Mouse (Mus musculus): ENCODE data around the gene Tbcd.

Gene Tbcd

GRCm38 (mm10) chr11:121536528-121536927 is 84.8 kb downstream of the Tbcd start:
- no peak for DNase-seq (ENCODE audit: low read depth)

DNA sequence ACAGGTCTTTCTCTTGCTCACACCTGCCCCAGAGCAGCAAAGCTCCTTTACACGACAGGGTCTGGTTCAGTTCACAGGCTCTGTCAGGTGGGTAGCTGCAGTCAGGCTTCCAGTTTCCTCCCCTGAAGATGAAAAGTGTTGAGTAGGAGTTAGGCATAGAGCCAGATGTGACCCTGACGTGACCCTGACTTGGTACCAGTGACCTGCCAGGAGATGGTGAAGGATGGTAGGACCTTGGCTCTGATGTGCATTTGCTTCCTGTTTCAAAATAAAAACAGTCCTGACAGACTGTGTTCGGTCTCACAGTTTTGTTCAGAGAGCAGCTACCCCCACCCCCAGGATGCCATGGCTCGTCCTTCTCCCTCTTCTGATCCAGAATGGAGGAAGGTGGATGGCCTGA is 90.7 kb downstream of the Tbcd start:
- no peak for DNase-seq (ENCODE audit: low read depth)

DNA sequence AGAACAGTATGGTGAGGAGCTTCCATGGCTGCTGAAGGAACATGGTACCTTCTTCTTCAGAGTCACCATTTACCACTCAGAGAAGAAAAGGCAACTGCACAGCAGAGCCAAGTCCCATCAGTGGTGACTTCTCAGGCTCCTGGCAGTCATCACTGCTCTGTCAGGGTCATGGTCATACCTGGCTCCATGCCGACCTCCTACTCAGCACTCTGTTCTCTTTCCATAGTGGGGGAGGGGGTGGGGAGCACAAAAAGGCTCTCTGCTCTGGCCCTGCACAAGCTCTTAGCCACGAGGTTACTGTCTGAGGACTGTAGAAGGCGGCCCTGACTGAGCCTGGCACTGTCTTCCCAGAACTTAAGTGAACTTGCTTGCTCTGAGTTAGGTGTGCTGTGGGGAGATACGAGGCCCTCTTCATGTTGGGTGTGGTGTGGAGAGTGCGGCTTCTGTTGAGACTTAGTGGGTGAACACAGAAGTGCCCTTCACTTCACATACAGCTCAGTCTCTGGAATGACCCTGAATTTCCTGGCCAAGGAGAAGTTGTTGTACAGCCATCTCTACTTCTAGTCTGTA is 91.6 kb downstream of the Tbcd start:
- no peak for DNase-seq (ENCODE audit: low read depth)

GRCm38 (mm10) chr11:121543922-121544321 is 92.2 kb downstream of the Tbcd start:
- DNase-seq (ENCODE audit: low read depth), result no peak

DNA sequence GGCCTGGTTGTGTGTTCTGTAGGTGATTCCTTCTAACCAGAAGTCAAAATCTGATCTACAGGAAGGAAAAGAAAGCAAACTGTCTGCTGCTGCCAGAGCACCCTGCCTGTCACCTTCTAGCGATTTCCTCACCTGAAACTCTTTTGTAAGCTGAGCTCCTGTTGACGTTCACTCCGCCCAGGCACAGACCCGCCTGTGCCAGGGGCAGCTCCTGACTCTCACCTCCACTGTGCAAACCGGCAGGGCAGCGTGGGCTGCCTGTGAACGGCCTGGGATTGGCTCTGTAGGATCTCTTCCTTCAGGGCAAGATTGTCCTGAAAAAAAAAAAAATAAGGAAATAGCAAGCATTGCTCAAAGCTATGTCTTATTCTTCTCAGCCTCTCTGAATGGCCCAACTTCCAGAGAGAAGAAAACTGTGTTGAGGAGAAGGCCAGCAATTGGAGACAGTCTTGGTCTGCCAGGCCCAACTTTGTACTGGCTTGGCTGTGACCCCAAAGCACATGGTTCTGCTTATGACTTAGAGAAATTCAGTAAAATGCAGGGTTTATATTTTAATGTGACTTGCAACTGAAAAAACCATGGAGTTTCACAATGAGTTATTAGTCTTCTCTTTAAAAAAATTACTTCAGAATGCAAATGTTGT is 93.1 kb downstream of the Tbcd start:
- no peak for DNase-seq (ENCODE audit: low read depth)

DNA sequence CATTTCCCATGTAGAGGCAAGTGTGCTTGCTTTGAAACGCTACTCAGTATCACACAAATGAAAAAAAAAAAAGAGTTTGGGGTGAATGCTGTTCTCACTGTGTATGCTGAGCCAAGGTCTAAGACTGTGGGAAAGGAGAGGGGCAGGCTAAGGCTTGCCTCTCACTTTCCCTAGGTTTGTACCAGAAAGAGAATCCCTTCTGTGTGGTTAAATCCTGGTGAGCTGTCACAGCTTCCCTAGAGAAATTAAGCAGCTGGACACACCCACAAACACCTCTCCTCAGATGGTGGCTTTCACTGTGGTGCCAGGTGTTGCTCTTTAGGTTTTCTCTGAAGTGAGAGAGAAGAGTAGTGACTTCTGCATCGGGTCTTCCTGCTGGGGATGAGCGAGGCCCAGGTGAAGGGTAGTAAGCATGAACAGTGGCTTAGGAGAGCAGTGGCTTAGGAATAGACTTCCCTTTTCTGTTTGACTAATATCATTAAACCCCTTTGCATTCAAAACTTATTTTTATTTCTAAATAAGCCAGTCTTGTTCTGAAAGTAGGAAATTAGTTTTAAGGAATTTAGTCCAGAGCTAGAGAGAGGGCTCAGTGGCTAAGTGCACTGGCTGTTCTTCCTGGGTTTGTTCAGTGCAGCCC is 93.8 kb downstream of the Tbcd start:
- no peak for DNase-seq (ENCODE audit: low read depth)

DNA sequence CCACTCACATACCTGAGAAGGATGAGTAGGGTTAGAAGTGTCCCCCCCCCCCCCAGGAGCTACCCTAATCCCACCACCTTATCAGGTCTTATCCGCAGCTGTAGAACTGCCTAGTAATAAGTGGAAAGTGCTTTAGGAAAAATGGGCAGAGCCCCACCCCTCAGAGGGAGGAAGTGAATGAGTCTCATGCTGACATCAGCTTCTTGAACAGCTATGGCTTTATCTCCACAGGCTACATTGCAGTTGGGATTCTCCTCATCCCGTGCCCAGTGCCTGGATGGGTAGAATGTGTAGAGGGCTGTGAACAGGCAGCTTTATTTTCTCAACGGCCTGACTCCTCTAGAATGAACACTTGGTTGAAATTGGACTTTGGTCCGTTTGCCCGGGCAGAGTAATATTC is 95.5 kb downstream of the Tbcd start:
- no peak for DNase-seq (ENCODE audit: low read depth)

GRCm38 (mm10) chr11:121547925-121548324 is 96.2 kb downstream of the Tbcd start:
- DNase-seq (ENCODE audit: low read depth), result no peak

DNA sequence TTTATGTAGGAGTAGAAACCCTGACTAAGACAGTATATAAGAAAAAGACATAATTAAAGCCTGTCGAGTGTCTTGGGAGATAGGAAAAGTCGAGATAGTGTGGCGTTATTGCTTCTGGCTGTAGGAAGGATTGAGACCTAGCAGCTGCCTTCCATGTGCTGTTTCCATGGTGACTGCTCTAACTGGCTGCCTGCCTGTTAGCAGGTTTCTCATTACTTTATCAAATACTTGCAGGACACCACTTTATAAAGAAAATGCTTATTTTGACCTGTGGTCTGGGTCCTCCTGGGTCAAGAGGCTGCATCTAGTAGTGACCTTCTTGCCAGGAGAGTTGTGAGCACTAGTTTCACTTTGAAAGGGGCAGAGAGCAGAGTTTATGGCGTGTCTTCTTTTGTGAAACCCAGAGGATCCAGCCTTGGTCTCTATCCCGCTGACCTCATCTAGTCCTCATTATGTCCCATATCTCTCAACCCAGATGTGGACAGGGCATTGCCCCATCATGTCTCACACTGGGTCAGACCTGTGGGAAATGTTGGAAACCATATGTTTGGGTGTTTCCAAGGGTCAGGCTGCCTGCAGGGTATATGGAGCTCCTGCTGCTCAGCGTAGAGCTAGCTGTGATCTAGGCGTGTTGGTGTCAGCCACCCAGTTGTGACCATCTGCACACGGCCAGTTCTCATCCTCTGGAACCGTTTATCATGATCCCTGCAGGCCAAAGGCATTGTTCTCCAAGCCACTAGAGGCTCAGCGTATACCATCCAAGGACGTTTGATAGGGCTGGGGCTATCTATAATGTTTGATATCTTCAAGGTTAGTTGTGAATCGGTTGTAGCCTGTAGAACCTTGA is 97.5 kb downstream of the Tbcd start:
- DNase-seq (ENCODE audit: low read depth), result no peak

- no peak for DNase-seq (ENCODE audit: low read depth)
Observed at GRCm38 (mm10) chr11:121549843-121550647, 98.3 kb downstream of the Tbcd start.

GRCm38 (mm10) chr11:121551206-121551799 is 99.6 kb downstream of the Tbcd start:
- DNase-seq (ENCODE audit: low read depth), result no peak

DNA sequence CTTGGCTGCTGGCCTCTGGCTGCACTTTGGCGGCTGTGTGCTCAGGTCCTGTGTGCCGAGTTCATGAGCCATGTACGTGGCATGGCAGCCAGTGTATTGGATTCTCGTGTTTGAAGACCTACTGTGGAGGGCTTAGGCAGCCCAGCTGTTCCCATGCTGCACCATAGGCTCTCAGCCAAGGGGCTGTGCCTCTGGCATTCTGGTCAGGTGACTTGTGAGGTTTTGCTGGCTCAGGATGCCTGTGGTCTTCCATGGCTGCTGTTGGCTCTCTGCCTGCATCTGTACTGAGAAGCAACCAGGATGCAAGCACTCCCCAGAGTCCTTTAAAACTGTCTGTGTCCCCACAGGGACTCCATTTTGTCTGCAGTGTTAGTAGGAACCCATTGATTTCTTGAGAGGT is 100.4 kb downstream of the Tbcd start:
- no peak for DNase-seq (ENCODE audit: low read depth)

- no peak for DNase-seq (ENCODE audit: low read depth)
Observed at GRCm38 (mm10) chr11:121552846-121553457, 101.2 kb downstream of the Tbcd start.

- no peak for DNase-seq (ENCODE audit: low read depth)
Observed at GRCm38 (mm10) chr11:121553458-121553857, 101.7 kb downstream of the Tbcd start.

DNA sequence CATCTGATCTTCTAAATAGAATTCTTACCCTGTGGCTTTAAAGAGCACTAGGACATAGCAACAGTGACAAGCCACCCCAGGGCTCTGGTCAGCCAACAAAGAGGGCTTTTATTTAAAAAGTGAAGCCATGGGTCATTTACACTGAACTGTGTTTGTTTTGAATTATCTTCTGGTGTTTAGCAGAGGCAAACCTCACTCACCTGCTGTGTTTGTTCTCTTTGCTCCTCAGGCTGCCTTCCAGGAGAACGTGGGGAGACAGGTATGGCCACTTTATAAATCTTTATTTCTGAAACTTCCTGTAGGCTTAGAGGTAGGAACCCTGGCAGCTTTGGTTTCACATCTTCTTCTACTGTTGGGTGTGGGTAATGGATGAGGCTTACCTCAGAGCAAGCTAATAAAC is 105.0 kb downstream of the Tbcd start:
- DNase-seq (ENCODE audit: low read depth), result no peak

DNA sequence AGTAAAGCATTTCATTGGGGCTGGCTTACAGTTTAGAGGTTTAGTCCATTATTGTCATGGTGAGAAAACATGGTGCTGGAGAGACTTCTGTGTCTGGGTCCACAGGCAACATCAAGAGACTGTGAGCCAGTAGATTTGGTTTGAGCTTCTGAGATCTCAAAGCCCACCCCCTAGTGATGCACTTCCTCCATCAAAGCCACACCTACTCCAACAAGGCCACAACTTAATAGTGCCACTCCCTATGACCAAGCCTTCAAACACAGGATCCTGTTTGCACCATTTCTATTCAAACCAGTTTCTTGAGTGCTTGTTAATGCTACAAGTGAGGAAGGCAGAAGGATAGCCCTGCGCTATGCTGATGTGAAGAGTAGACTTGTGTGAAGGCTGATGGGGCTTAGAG is 106.2 kb downstream of the Tbcd start:
- no peak for DNase-seq (ENCODE audit: low read depth)

DNA sequence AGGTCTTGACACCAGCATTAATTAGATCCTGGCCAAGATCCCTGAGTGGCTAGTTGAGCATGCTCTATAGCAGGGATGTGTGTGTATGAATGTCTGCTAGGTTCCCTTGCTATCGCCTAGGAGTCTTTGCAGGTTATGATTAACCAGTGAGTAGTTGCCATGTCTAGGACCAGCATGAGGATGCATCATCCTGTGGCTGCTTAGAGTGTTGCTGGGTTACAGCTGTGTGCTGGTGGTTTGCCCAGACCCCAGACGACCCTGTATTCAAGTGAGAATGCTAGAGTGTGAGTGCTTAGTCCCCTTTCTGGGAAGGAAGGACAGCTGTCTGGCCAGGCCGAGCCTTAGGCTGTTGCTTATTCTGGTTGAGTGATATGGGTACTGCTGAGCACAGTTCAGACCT is 106.8 kb downstream of the Tbcd start:
- no peak for DNase-seq (ENCODE audit: low read depth)

GRCm38 (mm10) chr11:121559527-121560293 is 108.0 kb downstream of the Tbcd start:
- DNase-seq (ENCODE audit: low read depth), result peak; percentile 41

- no peak for DNase-seq (ENCODE audit: low read depth)
Observed at GRCm38 (mm10) chr11:121560294-121560663, 108.5 kb downstream of the Tbcd start.

DNA sequence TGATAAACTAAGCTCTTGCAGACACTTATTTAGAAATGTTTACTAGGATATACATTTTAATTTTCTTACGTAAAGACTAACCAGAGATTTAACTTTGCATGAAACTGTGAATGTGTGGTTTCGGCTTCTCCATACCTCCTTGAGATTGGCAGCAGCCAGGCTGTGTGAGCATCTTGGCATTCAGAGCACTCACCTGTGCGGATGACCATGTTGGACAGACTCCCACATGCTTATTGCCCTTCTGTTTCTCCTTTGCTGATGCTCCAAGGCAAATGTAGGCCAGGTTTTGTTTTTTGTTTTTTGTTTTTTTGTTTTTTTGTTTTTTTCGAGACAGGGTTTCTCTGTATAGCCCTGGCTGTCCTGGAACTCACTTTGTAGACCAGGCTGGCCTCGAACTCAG is 111.6 kb downstream of the Tbcd start:
- DNase-seq (ENCODE audit: low read depth), result no peak

Data from c-Kit-positive CD71-negative TER-119-negative erythroid progenitor cells, embryonic 14.5 days (primary cell).